Mouse (Mus musculus) midbrain, embryonic 15.5 days (tissue): ENCODE measurements around the gene Rcn3. TPM values are rescaled to one million over a fixed set of nuclear protein-coding genes. Genes with fewer than 3 reads are reported as not detected.

ENCODE experiments used
- ATAC-seq: fragments of 200-750 bp; cut with Nextera tagmentation; replicated peaks from 2 replicates; pipeline ENCODE4 v1.8.0; 2017; ENCODE audit warnings: moderate TSS enrichment
- H3K27ac ChIP-seq: fragments of 300-500 bp; sonication (generic); 2 replicates; pipeline ENCODE4 v1.5.1; 2015; ENCODE audit warnings: mild to moderate bottlenecking, inconsistent platforms
- H3K27me3 ChIP-seq: fragments of 300-500 bp; sonication (generic); replicated peaks from 2 replicates; pipeline ENCODE4 v1.6.1; 2015; ENCODE audit warnings: inconsistent platforms
- H3K36me3 ChIP-seq: fragments of 300-500 bp; sonication (generic); replicated peaks from 2 replicates; pipeline ENCODE4 v1.6.1; 2015; ENCODE audit warnings: inconsistent platforms
- H3K4me1 ChIP-seq: fragments of 300-500 bp; sonication (generic); 2 replicates; pipeline ENCODE4 v1.6.1; 2015; ENCODE audit warnings: inconsistent platforms
- H3K4me2 ChIP-seq: fragments of 300-500 bp; sonication (generic); 2 replicates; pipeline ENCODE4 v1.6.1; 2015; ENCODE audit warnings: inconsistent platforms, mild to moderate bottlenecking, moderate library complexity
- H3K4me3 ChIP-seq: fragments of 300-500 bp; sonication (generic); 2 replicates; pipeline ENCODE4 v1.5.1; 2015; ENCODE audit warnings: mild to moderate bottlenecking, inconsistent platforms
- H3K9ac ChIP-seq: fragments of 300-500 bp; sonication (generic); 2 replicates; pipeline ENCODE4 v1.6.1; 2015; ENCODE audit warnings: mild to moderate bottlenecking, inconsistent platforms
- H3K9me3 ChIP-seq: fragments of 300-500 bp; sonication (generic); 2 replicates; pipeline ENCODE4 v1.6.1; 2016; ENCODE audit warnings: inconsistent platforms
- WGBS: fragments of 180-500 bp; shearing (Covaris S2); methylation state at CpG from one replicate; pipeline ENCODE4 v1.1.7; 2015; ENCODE audit warnings: mixed read lengths; 5-methylcytosine and 5-hydroxymethylcytosine counted together
- polyA plus RNA-seq: library from polyadenylated mRNA; unstranded; fragments of >200 nt; fragmentation: Nextera tagmentation; extraction: Ambion mirVana; gene quantifications from 2 replicates; pipeline ENCODE4 v1.2.1, GENCODE M21; 2015

The Rcn3 gene
- polyA plus RNA-seq, 1 experiment from 2014 or later = 55.4 TPM

DNA sequence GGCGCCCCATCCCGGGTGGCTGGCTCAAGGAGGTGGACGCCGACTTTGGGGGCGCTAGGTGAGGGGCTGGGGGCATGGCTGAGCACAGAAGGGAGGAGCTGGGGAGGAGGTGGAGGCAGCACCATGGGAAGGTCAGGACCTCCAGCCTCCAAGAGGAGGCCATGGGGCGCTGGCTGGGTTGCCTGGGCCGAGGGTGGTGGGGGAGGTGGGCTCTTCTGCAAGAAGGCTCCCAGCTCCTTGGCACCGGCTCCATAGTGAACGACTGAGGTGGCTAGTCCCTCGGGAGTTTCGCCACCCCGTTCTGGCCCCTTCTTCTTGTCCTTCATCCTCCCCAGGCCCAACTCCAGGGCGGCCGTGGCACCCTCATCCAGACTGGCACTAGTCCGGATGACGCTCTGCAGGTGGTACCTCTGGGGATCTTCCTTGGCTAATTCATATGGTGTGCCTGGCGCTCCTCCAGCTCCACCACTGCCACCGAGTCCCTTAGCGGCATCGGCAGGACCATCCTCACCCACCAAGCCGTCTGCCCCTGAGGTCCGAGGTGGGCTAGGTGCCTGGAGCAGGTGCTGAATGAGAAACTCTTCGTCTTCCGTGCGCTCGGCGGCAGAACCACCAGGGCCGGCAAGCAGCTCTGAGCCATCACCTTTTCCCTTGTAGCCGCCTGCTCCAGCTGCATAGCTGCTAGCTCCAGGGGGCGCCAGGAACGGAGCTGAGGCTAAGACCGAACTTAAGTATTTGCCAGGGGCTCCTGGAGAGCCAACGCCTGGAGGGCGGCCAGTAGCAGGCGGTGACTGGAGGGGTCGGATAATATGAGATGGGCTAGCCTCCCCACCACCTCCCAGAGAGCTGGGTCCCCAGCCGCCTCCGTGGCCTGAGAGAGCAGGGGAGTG is 43.8 kb downstream of the Rcn3 start:
- no peaks in the 10 kb centered on the region for H3K27me3 ChIP-seq
- no peaks in the 10 kb centered on the region for H3K9me3 ChIP-seq
- no peak overlapping the region for H3K4me2 ChIP-seq
- no peak overlapping the region for H3K27ac ChIP-seq
- no peak overlapping the region for H3K9ac ChIP-seq
- ATAC-seq = no peak
- no peak overlapping the region for H3K4me3 ChIP-seq
- peaks cover 26% of the 10 kb centered on the region for H3K4me1 ChIP-seq
- peaks cover 53% of the 10 kb centered on the region for H3K36me3 ChIP-seq
- WGBS = 91% methylated on average over 37 of the region's 38 CpGs

DNA sequence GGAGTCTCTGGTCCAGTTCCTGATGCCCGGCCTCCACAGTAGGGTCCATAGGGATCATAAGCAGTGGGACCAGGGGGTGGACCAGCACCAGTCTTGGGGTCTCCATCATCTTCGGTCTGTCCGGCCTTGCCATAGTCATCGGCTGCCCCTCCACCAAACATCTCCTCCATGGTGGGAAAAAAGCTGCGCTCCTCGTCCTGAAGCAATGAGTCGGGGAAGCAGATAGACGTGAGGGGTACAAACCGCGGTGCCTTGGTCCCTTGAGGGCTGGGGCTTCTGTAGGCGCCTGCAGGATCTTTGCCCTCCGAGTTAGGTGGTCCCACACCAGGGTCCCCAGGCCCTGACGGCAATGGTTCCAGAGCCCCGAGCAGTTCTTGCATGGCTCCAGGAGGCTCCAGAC is 44.5 kb downstream of the Rcn3 start:
- ATAC-seq = no peak

DNA sequence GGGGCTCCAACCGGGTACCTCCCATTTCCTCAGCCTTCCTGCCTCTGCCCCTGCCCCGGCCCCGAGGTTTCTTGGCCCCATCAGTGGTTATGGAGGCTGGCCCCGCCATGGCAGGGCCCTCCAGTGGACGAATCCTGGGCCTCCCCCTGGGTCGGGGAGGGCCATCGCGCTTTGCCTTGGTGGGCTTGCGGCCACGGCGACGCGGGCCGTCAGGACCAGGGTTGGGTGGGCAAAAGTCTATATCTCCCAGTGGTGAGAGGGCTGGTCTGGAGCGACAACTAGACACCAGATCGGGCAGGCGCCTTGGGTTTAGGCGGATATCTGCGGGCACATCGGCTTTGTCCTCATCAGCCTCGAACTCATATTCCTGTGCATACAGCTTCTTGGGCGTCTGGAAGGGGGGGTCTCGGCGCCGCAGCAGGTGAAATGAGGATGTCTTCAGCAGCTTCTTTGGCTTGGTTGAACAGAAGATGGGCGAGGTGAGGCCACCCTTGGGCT is 45.1 kb downstream of the Rcn3 start:
- no peak overlapping the region for H3K27ac ChIP-seq
- 95% methylated on average over 26 of the region's 26 CpGs for WGBS
- H3K9me3 ChIP-seq = no peaks in the 10 kb centered on the region
- ATAC-seq = no peak
- peaks cover 66% of the 10 kb centered on the region for H3K36me3 ChIP-seq
- no peak overlapping the region for H3K4me3 ChIP-seq
- H3K4me1 ChIP-seq = peaks cover 25% of the 10 kb centered on the region
- no peak overlapping the region for H3K4me2 ChIP-seq
- no peaks in the 10 kb centered on the region for H3K27me3 ChIP-seq
- no peak overlapping the region for H3K9ac ChIP-seq

More for the DNA sequence above, 44.5 kb downstream of the Rcn3 start:
- H3K27me3 ChIP-seq = no peaks in the 10 kb centered on the region
- WGBS = 95% methylated on average over 14 of the region's 14 CpGs
- H3K4me2 ChIP-seq = no peak overlapping the region
- peaks cover 26% of the 10 kb centered on the region for H3K4me1 ChIP-seq
- H3K9me3 ChIP-seq = no peaks in the 10 kb centered on the region
- H3K9ac ChIP-seq = no peak overlapping the region
- no peak overlapping the region for H3K4me3 ChIP-seq
- no peak overlapping the region for H3K27ac ChIP-seq
- H3K36me3 ChIP-seq = peaks cover 61% of the 10 kb centered on the region

DNA sequence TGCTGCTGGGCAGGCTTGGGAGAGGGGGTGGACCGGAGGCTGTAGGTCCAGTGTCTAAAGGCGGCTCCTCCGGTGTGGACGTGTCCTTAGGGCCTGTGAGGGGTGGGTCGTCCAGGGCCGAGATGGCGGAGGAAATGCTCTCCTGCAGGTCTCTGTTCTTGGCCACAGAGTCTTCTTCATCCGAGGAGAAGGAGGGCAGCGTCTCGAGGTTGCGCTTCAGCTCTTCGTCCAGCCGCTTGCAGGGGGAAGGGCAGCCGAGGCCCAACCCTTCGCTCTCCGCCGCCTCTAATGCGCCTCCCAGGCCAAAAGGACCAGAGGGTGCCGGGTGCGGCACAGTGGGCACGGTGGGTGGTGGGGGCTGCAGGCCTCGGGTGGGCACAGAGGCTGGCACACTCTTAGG is 46.3 kb downstream of the Rcn3 start:
- no peaks in the 10 kb centered on the region for H3K27me3 ChIP-seq
- ATAC-seq = no peak
- WGBS = 93% methylated on average over 22 of the region's 22 CpGs
- H3K27ac ChIP-seq = no peak overlapping the region
- H3K4me3 ChIP-seq = no peak overlapping the region
- peaks cover 76% of the 10 kb centered on the region for H3K36me3 ChIP-seq
- H3K4me2 ChIP-seq = no peak overlapping the region
- no peak overlapping the region for H3K9ac ChIP-seq
- H3K9me3 ChIP-seq = no peaks in the 10 kb centered on the region
- peaks cover 13% of the 10 kb centered on the region; the same call in 1 of the 2 replicates for H3K4me1 ChIP-seq

DNA sequence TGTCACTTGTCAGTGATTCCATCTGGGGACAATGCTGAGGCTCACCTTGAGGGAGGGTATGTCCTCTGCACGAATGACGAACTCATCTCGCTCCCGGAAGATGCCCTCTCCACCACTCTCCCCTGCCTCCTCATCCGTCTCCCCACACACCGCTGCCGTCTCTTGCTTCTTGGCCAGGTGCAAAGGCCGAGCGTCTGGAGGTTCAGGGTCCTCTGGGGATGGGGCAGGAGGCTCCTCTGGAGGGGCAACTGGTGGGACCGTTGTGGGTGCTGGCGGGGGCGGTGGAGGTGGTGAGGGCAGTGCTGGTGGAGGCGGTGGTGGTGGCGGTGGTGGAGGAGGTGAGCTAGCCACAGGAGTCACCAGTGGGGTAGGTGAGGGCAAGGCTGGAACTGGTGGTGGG is 48.7 kb downstream of the Rcn3 start:
- Histone ChIP-seq H3K4me3 (no peak overlapping the region), H3K4me2 (no peak overlapping the region), H3K9me3 (no peaks in the 10 kb centered on the region), H3K27ac (no peak overlapping the region), H3K36me3 (peaks cover 78% of the 10 kb centered on the region), H3K9ac (no peak overlapping the region), H3K4me1 (no peaks in the 10 kb centered on the region), H3K27me3 (no peaks in the 10 kb centered on the region)
- 96% methylated on average over 14 of the region's 14 CpGs for WGBS
- no peak for ATAC-seq

DNA sequence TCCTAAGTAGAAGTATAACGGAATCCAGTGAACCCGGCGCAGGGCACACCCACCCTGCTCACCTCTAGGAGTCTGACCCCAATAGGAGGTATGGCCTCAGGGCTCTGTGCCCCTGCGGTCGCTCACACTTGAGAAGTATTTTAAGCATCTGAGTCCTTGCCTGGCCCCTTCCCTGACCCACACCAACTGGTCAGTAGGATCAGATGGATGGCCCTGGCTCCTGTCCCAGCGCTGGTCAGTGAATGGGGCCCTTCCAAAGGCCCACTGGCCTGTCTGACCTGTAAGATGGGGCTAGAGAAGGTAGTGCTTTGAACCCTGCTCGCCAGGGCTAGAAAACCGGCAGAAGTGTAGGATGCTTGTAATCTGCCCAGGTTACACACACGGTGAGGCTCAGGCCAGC is 51.2 kb downstream of the Rcn3 start:
- Histone ChIP-seq H3K9me3 (no peaks in the 10 kb centered on the region), H3K9ac (no peak overlapping the region), H3K4me1 (no peaks in the 10 kb centered on the region), H3K27me3 (no peaks in the 10 kb centered on the region), H3K36me3 (peaks cover 80% of the 10 kb centered on the region), H3K4me3 (no peak overlapping the region), H3K4me2 (no peak overlapping the region), H3K27ac (no peak overlapping the region)
- ATAC-seq = no peak; the same call in 1 of the 2 replicates
- WGBS = 94% methylated on average over 9 of the region's 9 CpGs

DNA sequence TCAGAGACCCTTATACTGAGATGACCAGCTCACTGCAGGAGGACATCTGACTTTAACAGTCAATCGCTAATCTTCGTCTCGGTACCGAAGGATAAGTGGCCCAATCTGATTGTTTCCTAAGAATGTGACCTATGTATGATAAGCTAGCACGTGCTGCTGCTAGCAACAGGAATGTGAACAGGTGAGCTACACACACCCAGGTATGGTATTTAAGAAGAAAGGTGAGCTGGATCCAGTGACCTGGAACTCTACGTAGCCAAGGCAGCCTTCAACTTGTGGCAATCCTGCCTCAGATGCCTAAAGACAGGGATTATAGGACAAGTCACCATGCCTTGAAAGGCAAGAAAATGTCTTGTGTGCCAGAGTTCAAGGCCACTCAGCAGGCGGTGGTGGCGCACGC is 53.6 kb downstream of the Rcn3 start:
- no peak overlapping the region for H3K4me3 ChIP-seq
- H3K4me2 ChIP-seq = no peak overlapping the region
- no peaks in the 10 kb centered on the region for H3K9me3 ChIP-seq
- 97% methylated on average over 9 of the region's 9 CpGs for WGBS
- ATAC-seq = no peak
- no peak overlapping the region for H3K27ac ChIP-seq
- H3K36me3 ChIP-seq = peaks cover 86% of the 10 kb centered on the region
- H3K27me3 ChIP-seq = no peaks in the 10 kb centered on the region
- H3K4me1 ChIP-seq = no peaks in the 10 kb centered on the region
- no peak overlapping the region for H3K9ac ChIP-seq

DNA sequence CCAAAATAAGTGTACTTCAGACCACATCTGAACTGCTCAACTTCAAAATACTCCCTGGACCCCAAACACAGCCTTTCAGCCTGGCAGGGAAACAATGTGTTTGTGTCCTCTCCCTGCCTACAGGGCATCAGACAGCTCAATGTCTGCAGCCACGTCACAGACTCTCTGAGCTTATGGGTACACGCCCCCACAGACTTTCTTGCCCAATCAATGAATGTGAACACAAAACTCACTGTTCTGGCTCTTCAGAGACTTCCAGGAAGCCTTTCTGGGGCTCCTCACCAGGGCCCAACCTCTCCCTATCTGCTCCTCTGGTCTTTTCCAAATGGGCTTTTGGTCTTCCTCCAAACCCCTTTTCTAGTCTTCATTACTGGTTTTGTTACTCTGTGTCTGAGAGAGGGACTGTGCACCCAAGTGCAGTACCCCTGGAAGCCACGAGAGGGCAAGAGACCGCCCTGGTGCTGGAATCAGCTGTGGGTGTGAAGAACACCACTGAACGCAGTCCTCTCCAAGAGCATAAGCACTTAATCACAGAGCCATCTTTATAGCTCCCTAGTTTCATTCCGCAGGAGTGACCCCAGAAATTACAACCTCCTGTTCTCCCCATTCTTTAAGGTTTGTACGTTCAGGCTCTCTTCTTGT is 54.2 kb downstream of the Rcn3 start:
- H3K9ac ChIP-seq = no peak overlapping the region
- peaks cover 86% of the 10 kb centered on the region for H3K36me3 ChIP-seq
- 73% methylated on average over 7 of the region's 7 CpGs for WGBS
- no peak for ATAC-seq
- H3K27ac ChIP-seq = no peak overlapping the region
- H3K4me2 ChIP-seq = no peak overlapping the region
- H3K4me3 ChIP-seq = no peak overlapping the region
- no peaks in the 10 kb centered on the region for H3K27me3 ChIP-seq
- no peaks in the 10 kb centered on the region for H3K4me1 ChIP-seq
- H3K9me3 ChIP-seq = no peaks in the 10 kb centered on the region

DNA sequence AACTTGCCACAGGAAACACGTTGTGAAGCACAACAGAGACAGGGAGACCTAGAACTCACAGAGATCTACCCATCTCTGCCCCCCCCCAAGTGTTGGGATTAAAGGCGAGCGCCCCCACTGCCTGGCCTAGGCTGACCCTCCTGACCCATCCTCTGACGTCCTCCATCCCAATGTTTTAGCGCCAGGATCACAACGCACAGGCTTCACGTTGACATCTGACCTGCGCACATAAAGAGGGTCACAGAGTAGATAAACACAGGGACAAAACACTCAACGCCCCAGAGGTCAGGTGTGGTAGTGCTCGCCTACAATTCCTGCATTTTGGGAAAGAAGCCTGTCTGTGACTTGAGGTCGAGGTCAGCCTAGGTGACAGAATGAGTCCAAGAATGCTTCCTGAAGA is 55.3 kb downstream of the Rcn3 start:
- ATAC-seq = no peak
- Histone ChIP-seq H3K27ac (no peak overlapping the region), H3K4me1 (no peaks in the 10 kb centered on the region), H3K9ac (no peak overlapping the region), H3K9me3 (no peaks in the 10 kb centered on the region), H3K27me3 (no peaks in the 10 kb centered on the region), H3K4me3 (no peak overlapping the region), H3K36me3 (peaks cover 86% of the 10 kb centered on the region), H3K4me2 (no peak overlapping the region)
- 88% methylated on average over 11 of the region's 11 CpGs for WGBS

DNA sequence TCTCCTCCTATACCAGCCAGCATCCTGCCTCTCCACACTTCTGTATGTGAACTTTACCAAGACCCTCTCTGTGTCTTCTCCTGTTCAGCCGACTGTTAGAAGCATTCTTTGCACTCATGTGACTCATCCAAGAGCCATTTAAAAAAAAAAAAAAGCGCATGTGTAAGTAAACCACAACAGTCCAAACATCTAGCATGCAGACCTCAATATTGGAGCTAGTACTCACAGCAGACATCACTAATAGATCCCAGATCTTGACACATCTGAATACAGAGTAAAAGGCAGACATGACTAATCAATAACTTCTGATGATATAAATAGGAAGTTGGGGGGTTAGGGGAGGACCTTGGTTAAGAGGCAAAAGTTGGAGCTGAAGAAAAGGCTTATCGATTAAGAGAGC is 56.4 kb downstream of the Rcn3 start:
- Histone ChIP-seq H3K9ac (no peak overlapping the region), H3K4me2 (no peak overlapping the region), H3K27ac (no peak overlapping the region), H3K4me1 (no peaks in the 10 kb centered on the region), H3K36me3 (peaks cover 88% of the 10 kb centered on the region), H3K4me3 (no peak overlapping the region), H3K9me3 (no peaks in the 10 kb centered on the region), H3K27me3 (no peaks in the 10 kb centered on the region)
- no peak for ATAC-seq
- WGBS = 92% methylated on average over 3 of the region's 3 CpGs

DNA sequence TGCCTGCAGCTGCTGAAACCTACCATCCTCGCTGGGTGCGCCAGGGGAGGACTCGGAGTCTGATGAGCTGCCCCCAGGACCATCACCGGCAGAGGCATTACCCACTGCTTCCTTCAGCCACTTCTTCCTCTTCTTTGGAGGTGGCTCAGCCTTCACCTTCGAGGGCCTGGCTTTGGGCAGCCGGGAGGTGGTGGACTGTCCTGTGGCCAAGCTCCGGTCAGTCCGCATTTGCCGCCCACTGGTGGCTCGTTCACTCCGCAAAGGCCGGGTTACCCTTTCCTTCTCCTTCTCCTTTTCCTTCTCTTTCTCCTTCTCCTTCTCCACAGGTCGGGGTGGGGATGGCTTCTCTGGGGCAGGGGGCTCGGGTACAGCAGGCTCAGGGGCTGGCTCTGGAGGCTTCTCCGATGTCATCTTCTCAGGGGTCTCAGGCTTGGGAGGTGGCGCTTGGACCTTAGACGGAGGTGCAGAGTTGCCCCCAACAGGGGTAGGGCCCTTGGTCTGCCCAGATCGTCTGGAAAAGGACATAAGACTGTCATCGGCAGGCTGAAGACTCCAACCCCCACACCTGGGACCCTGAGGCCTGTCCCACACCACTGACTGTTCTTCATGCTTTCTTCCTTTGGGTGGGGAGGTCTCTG is 58.2 kb downstream of the Rcn3 start:
- peaks cover 90% of the 10 kb centered on the region for H3K36me3 ChIP-seq
- ATAC-seq = no peak
- no peak overlapping the region for H3K4me2 ChIP-seq
- H3K4me1 ChIP-seq = no peaks in the 10 kb centered on the region
- H3K27ac ChIP-seq = no peak overlapping the region
- H3K27me3 ChIP-seq = no peaks in the 10 kb centered on the region
- no peaks in the 10 kb centered on the region for H3K9me3 ChIP-seq
- 92% methylated on average over 19 of the region's 19 CpGs for WGBS
- H3K9ac ChIP-seq = no peak overlapping the region
- H3K4me3 ChIP-seq = no peak overlapping the region
